Mouse (Mus musculus) embryonic facial prominence, embryonic 15.5 days (tissue): ENCODE measurements around the gene F2rl1. TPM values are rescaled to one million over a fixed set of nuclear protein-coding genes. Genes with fewer than 3 reads are reported as not detected.

Source experiments
- ATAC-seq: fragments of 200-750 bp; cut with Nextera tagmentation; 2 replicates; pipeline ENCODE4 v1.8.0; 2017; ENCODE audit warnings: low read depth, moderate TSS enrichment; ENCODE audit not compliant: insufficient number of reproducible peaks, low FRiP score, low TSS enrichment
- H3K27ac ChIP-seq: fragments of 300-500 bp; sonication (generic); replicated peaks from 2 replicates; pipeline ENCODE4 v1.5.1; 2015; ENCODE audit warnings: mild to moderate bottlenecking, inconsistent platforms
- H3K27me3 ChIP-seq: fragments of 300-500 bp; sonication (generic); 2 replicates; pipeline ENCODE4 v1.6.1; 2015; ENCODE audit warnings: inconsistent platforms
- H3K36me3 ChIP-seq: fragments of 300-500 bp; sonication (generic); 2 replicates; pipeline ENCODE4 v1.6.1; 2015; ENCODE audit warnings: mild to moderate bottlenecking, inconsistent platforms
- H3K4me1 ChIP-seq: fragments of 300-500 bp; sonication (generic); 2 replicates; pipeline ENCODE4 v1.6.1; 2015; ENCODE audit warnings: inconsistent platforms
- H3K4me2 ChIP-seq: fragments of 300-500 bp; sonication (generic); replicated peaks from 2 replicates; pipeline ENCODE4 v1.6.1; 2015; ENCODE audit warnings: mild to moderate bottlenecking, inconsistent platforms
- H3K4me3 ChIP-seq: fragments of 300-500 bp; sonication (generic); replicated peaks from 2 replicates; pipeline ENCODE4 v1.5.1; 2015; ENCODE audit warnings: mild to moderate bottlenecking, inconsistent platforms
- H3K9ac ChIP-seq: fragments of 300-500 bp; sonication (generic); 2 replicates; pipeline ENCODE4 v1.6.1; 2015; ENCODE audit warnings: inconsistent platforms
- H3K9me3 ChIP-seq: fragments of 300-500 bp; sonication (generic); replicated peaks from 2 replicates; pipeline ENCODE4 v1.6.1; 2016; ENCODE audit warnings: inconsistent platforms
- WGBS: fragments of 180-500 bp; shearing (Covaris S2); methylation state at CpG from one replicate; pipeline ENCODE4 v1.1.7; 2015; 5-methylcytosine and 5-hydroxymethylcytosine counted together
- polyA plus RNA-seq: library from polyadenylated mRNA; unstranded; fragments of >200 nt; fragmentation: Nextera tagmentation; extraction: Ambion mirVana; gene quantifications from 2 replicates; pipeline ENCODE4 v1.2.1, GENCODE M21; 2015

The F2rl1 gene
- polyA plus RNA-seq, 1 experiment from 2014 or later: 5.1 TPM

- Histone ChIP-seq H3K4me3 (no peak overlapping the region), H3K4me1 (peaks cover 7% of the 10 kb centered on the region; the same call in 1 of the 2 replicates), H3K27me3 (no peaks in the 10 kb centered on the region), H3K27ac (no peak overlapping the region), H3K4me2 (no peak overlapping the region), H3K36me3 (no peaks in the 10 kb centered on the region), H3K9ac (no peak overlapping the region), H3K9me3 (no peaks in the 10 kb centered on the region)
- 87% methylated on average over 3 of the region's 3 CpGs for WGBS
- ATAC-seq: no peak
Measured at GRCm38 (mm10) chr13:95496601-95497000, 28.4 kb downstream of the F2rl1 start.

GRCm38 (mm10) chr13:95494812-95495211 is 30.2 kb downstream of the F2rl1 start:
- Histone ChIP-seq H3K27ac (no peak overlapping the region), H3K36me3 (no peaks in the 10 kb centered on the region), H3K9me3 (no peaks in the 10 kb centered on the region), H3K9ac (no peak overlapping the region), H3K4me1 (peaks cover 7% of the 10 kb centered on the region; the same call in 1 of the 2 replicates), H3K4me3 (no peak overlapping the region), H3K4me2 (no peak overlapping the region), H3K27me3 (no peaks in the 10 kb centered on the region)
- ATAC-seq: no peak
- WGBS: 51% methylated on average over 8 of the region's 8 CpGs

DNA sequence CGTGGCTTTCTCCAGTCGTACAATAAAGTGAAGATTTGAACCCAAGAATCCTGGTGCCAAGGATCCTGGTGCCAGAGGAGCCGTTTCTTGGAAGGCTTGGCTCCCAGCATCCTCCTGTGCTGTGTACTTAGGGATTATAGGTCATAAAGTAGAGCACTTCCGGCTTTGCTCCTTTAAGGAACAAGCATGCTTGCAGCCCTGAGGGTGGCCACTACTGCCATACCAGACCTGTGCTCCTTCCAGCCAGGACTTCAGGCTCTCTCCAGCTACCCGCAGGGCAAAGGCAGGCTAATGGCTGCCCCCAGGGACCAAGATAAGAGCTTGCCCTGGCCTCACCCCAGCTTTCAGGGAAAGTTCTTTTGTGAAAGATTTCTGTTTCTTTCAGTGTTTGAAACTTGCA is 31.7 kb downstream of the F2rl1 start:
- no peak for ATAC-seq
- Histone ChIP-seq H3K36me3 (no peaks in the 10 kb centered on the region), H3K4me3 (no peak overlapping the region), H3K4me1 (peaks cover 7% of the 10 kb centered on the region; the same call in 1 of the 2 replicates), H3K9me3 (no peaks in the 10 kb centered on the region), H3K27me3 (no peaks in the 10 kb centered on the region), H3K27ac (no peak overlapping the region), H3K9ac (no peak overlapping the region), H3K4me2 (no peak overlapping the region)
- 48% methylated on average over 5 of the region's 5 CpGs for WGBS

DNA sequence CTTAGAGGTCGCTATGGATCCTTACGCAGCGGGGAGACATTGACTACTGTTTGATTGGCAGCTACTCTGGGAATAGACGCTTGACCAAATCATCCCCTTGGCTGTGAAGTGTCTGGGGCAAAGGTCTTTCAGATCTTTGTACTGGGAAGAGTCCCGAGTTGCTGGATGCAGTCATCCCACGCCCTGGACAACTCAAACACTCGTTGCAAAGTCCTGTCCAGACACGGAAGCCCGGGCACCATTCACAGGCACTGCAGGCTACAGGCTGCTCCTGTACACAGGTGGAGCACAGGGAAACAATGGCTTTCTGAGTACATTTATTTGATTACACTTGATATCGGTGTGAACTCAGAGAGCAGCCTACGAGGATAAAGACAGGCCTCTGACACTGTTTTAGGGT is 33.7 kb downstream of the F2rl1 start:
- 71% methylated on average over 11 of the region's 11 CpGs for WGBS
- Histone ChIP-seq H3K27me3 (no peaks in the 10 kb centered on the region), H3K36me3 (no peaks in the 10 kb centered on the region), H3K4me1 (peaks cover 7% of the 10 kb centered on the region; the same call in 1 of the 2 replicates), H3K4me3 (no peak overlapping the region), H3K27ac (no peak overlapping the region), H3K9ac (no peak overlapping the region), H3K9me3 (no peaks in the 10 kb centered on the region), H3K4me2 (no peak overlapping the region)
- no peak for ATAC-seq

DNA sequence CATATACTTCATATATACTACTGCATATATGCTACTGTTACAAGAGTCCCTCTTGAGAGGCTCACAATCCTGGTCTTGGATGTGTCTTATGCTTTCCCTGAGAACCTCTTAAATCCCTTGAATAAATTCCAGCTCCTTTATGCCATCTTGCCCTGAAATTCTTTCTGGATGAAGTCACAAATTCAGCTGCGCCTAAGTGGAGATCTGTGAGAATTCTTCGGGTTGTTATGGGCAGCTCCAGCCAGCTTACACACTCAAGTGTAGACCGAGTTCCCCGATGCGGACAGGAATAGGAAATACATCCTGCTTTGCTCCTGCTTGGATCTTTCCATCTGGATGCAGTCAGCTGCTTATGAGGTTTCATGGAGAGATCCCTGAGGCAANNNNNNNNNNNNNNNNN is 40.4 kb downstream of the F2rl1 start:
- Histone ChIP-seq H3K4me2 (no peak overlapping the region), H3K27me3 (no peaks in the 10 kb centered on the region), H3K4me1 (0 out of 2 replicates have a peak, but pooled peaks cover 4% of the 10 kb centered on the region), H3K9me3 (no peaks in the 10 kb centered on the region), H3K9ac (no peak overlapping the region), H3K4me3 (no peak overlapping the region), H3K27ac (no peak overlapping the region), H3K36me3 (no peaks in the 10 kb centered on the region)
- 27% methylated on average over 5 of the region's 5 CpGs for WGBS
- ATAC-seq: no peak

DNA sequence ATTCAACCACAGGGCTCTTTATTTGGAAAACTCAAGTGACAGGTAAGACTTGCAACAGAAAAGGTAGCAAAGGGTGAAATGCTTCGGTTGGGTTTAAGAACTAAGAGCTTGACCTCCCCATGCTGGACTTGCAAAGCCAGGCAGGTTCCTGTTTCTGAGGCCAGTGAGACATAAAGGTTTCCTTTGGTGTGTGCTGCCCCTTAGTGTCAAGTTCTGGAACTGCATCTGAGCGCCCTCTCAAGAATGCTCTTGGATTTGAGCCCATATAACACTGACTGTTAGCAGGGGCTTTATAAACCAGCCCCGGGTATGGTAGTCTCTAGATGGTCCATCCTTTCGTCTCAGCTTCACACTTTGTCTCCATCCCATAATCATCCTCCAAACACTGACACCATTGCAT is 43.6 kb downstream of the F2rl1 start:
- H3K4me1 ChIP-seq: 0 out of 2 replicates have a peak, but pooled peaks cover 4% of the 10 kb centered on the region
- no peak overlapping the region for H3K9ac ChIP-seq
- H3K9me3 ChIP-seq: no peaks in the 10 kb centered on the region
- H3K27me3 ChIP-seq: 0 out of 2 replicates have a peak, but pooled peaks cover 5% of the 10 kb centered on the region
- H3K4me2 ChIP-seq: no peak overlapping the region
- no peaks in the 10 kb centered on the region for H3K36me3 ChIP-seq
- H3K27ac ChIP-seq: no peak overlapping the region
- no peak for ATAC-seq
- H3K4me3 ChIP-seq: no peak overlapping the region
- WGBS: 15% methylated on average over 4 of the region's 4 CpGs

DNA sequence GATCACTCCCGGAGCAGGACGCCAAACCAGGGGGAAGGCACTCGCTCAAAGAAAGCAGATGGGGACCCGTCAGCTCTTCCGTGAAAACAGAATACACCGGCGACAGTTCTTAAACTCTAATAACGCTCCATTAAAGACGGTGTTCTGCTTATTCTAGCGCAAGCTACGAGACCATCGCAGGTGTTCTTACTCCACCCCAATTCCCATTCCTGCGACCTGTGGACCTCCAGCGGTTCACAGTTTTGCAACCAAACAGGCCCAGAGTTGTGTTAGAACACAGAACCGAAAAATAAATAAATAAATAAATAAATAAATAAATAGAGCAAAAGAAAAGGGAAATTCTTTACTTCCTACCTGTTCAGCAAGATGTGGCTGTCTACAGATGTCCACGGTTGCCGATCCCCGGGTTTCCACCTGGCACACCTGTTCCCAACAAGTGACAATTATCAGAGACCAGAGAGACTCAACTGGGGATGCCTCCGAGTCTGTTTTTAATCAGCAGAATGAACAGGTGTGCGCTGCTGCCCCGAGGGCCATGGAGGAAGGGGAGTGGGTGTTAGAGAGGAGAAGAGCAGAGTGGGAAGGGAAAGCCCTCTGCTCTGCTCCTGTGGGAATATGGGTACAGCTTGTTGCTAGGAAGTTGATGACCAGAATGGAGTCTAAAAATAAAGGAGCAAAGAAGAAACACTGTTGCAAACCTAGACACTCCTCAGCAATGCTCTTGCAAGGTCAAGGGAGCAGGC is 46.2 kb downstream of the F2rl1 start, which contains the start of gene S100z:
Gene S100z (minus strand): TSS at position 51 of the 743 bp plus-strand sequence.
- H3K4me3 ChIP-seq: no peak within 1 kb of the TSS
- no peak within 1 kb of the TSS for H3K27ac ChIP-seq
- no peaks in the 10 kb centered on the region for H3K36me3 ChIP-seq
- 85% methylated on average over 21 of the region's 21 CpGs for WGBS
- ATAC-seq: peak; percentile 69; the same call in 1 of the 2 replicates
- H3K9me3 ChIP-seq: no peaks in the 10 kb centered on the region
- 0 out of 2 replicates have a peak, but pooled peaks cover 5% of the 10 kb centered on the region for H3K27me3 ChIP-seq
- no peak within 1 kb of the TSS for H3K9ac ChIP-seq
- no peak within 1 kb of the TSS for H3K4me2 ChIP-seq
- no peaks in the 10 kb centered on the region for H3K4me1 ChIP-seq

DNA sequence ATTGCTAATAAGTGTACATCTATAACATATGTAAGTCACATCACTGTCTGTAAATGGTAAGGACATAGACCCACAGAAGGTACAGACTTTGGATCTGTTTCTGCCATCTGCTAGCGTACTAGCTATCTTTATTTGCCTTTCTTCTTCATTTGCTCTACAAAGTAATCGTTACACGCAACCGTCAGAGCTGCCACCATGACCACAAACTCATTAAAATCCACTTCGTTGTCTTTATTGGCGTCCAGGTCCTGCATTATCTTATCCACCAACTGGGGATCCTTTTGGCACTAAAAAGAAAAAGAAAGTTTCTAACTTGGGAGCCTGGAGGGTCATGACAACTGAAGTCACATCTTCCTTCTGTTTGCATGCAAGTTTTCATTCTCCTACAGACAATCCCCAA is 47.9 kb downstream of the F2rl1 start:
- Histone ChIP-seq H3K27me3 (0 out of 2 replicates have a peak, but pooled peaks cover 5% of the 10 kb centered on the region), H3K36me3 (no peaks in the 10 kb centered on the region), H3K27ac (no peak overlapping the region), H3K4me3 (no peak overlapping the region), H3K9me3 (no peaks in the 10 kb centered on the region), H3K4me1 (no peaks in the 10 kb centered on the region), H3K9ac (no peak overlapping the region), H3K4me2 (no peak overlapping the region)
- WGBS: 82% methylated on average over 6 of the region's 6 CpGs
- no peak for ATAC-seq

DNA sequence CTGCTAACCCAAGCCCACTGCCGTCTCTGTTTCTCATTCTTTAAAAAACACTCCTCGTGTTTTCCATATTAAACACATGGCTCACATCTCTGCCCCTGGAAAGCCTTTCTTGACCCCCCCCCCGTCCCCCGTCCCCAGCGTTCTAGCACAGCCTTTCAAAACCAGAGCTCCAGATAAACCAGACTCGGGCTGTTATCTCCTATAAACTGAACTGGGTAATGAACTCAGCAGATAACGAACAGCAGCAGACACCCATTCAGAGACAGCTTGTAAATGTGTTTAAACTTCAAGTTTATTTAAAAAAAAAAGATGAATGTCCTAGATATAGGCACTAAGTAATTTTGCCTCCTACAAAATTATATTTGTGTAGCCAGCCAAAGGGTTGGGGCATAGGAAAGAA is 49.9 kb downstream of the F2rl1 start:
- Histone ChIP-seq H3K27me3 (0 out of 2 replicates have a peak, but pooled peaks cover 5% of the 10 kb centered on the region), H3K9ac (no peak overlapping the region), H3K4me2 (no peak overlapping the region), H3K27ac (no peak overlapping the region), H3K4me3 (no peak overlapping the region), H3K4me1 (no peaks in the 10 kb centered on the region), H3K36me3 (no peaks in the 10 kb centered on the region), H3K9me3 (no peaks in the 10 kb centered on the region)
- whole genome bisulfite sequencing: 62% methylated on average over 7 of the region's 7 CpGs
- ATAC-seq: no peak

DNA sequence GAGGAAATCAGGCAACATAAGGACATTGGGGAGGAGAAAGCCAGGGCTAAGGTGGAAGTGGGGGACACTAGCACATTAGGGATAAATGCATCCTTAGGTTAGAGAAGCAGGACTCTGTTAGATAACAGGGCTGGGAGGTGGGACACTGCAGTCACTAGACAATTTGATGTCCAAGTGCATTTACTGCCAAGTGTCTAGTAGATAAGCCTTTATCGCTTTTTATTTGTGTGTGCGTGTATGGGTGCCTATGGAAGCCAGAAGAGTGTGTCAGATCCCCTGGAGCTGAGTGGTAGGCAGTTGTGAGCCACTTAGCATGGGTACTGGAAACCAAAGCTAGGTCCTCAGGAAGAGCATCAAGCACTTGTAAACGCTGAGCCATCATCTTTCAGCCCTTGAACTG is 50.7 kb downstream of the F2rl1 start:
- Histone ChIP-seq H3K36me3 (no peaks in the 10 kb centered on the region), H3K4me1 (no peaks in the 10 kb centered on the region), H3K27me3 (0 out of 2 replicates have a peak, but pooled peaks cover 5% of the 10 kb centered on the region), H3K4me3 (no peak overlapping the region), H3K9ac (no peak overlapping the region), H3K27ac (no peak overlapping the region), H3K9me3 (no peaks in the 10 kb centered on the region), H3K4me2 (no peak overlapping the region)
- ATAC-seq: no peak
- WGBS: 81% methylated on average over 3 of the region's 3 CpGs

- no peak for ATAC-seq
- no peaks in the 10 kb centered on the region for H3K4me1 ChIP-seq
- no peaks in the 10 kb centered on the region for H3K9me3 ChIP-seq
- no peaks in the 10 kb centered on the region for H3K36me3 ChIP-seq
- 59% methylated on average over 2 of the region's 2 CpGs for WGBS
- H3K9ac ChIP-seq: no peak overlapping the region
- no peak overlapping the region for H3K4me3 ChIP-seq
- no peak overlapping the region for H3K4me2 ChIP-seq
- H3K27ac ChIP-seq: no peak overlapping the region
- no peaks in the 10 kb centered on the region for H3K27me3 ChIP-seq
Measured at GRCm38 (mm10) chr13:95470970-95471369, 54.1 kb downstream of the F2rl1 start.
